Mouse (Mus musculus): ENCODE measurements around the gene 1110057P08Rik. TPM values are rescaled to one million over a fixed set of nuclear protein-coding genes. Genes with fewer than 3 reads are reported as not detected.
"Not testable (repeated sequence)": the region's sequence is repeated elsewhere in the genome, so short reads cannot be mapped to it uniquely, and the experiment has no call there.

1110057P08Rik gene
- total RNA-seq (2014; rRNA removed) (not detected in 2 replicates), polyA plus RNA-seq (2015; fragmentation: Nextera tagmentation; extraction: Ambion mirVana) (not detected in 2 replicates)

GRCm38 (mm10) chr16:89174435-89174834, at the start of gene 1110057P08Rik:
TSS of gene 1110057P08Rik (plus strand) at chr16:89174735.
- no peak for DNase-seq
- H3K4me2 ChIP-seq (ENCODE audit: low read depth) = no peak within 1 kb of the TSS
- H3K9me3 ChIP-seq (ENCODE audit: low read length) = no peaks in the 10 kb centered on the region
- H3K4me1 ChIP-seq (ENCODE audit: insufficient read depth) = no peaks in the 10 kb centered on the region
- TF ChIP-seq CTCF (IDR thresholded peaks at IDR 0.05; ENCODE audit: low read depth) = no peak
- H3K36me3 ChIP-seq (ENCODE audit: insufficient read depth) = no peaks in the 10 kb centered on the region
- H3K27me3 ChIP-seq (ENCODE audit: insufficient read depth, low read length) = no peaks in the 10 kb centered on the region
- H3K4me3 ChIP-seq (ENCODE audit: low read depth, low read length) = no peak within 1 kb of the TSS
- no peak within 1 kb of the TSS for H3K9ac ChIP-seq
- 82% methylated on average over 2 of the region's 2 CpGs for WGBS
- no peak within 1 kb of the TSS for H3K27ac ChIP-seq (ENCODE audit: low read depth, low read length)
- ATAC-seq = no peak

GRCm38 (mm10) chr16:89140551-89140950, 34.0 kb upstream of the 1110057P08Rik start, which contains the start of gene Gm6358:
TSS of gene Gm6358 (plus strand) at chr16:89140851.
- Histone ChIP-seq H3K9me3 (ENCODE audit: low read length) (no peaks in the 10 kb centered on the region), H3K4me1 (ENCODE audit: insufficient read depth) (no peaks in the 10 kb centered on the region), H3K27ac (ENCODE audit: low read depth, low read length) (no peak within 1 kb of the TSS), H3K27me3 (ENCODE audit: insufficient read depth, low read length) (no peaks in the 10 kb centered on the region), H3K9ac (no peak within 1 kb of the TSS), H3K4me2 (ENCODE audit: low read depth) (no peak within 1 kb of the TSS), H3K36me3 (ENCODE audit: insufficient read depth) (no peaks in the 10 kb centered on the region), H3K4me3 (ENCODE audit: low read depth, low read length) (no peak within 1 kb of the TSS)
- TF ChIP-seq CTCF (IDR thresholded peaks at IDR 0.05; ENCODE audit: low read depth) = no peak
- DNase-seq (no peak), ATAC-seq (no peak)
- WGBS = 100% methylated on average over 1 of the region's 1 CpGs

DNA sequence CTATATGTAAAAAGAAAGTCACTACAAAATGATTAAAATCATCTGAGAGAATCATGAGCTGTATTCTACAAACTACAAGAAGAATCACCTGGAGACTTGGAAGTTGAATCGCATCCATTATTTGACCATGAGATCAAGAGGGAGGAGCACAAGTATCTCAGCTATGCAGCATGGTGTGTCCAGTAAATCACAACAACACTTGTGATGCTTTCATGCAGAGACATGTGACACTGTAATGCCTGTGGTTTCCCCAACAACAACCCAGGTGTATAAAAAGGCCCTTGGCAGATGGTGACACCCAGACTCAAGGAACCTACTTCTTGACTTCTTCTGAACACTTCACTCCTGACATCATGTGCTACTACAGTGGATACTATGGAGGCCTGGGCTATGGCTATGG, 23.7 kb upstream of the 1110057P08Rik start, which contains the start of gene Gm10061:
Gene Gm10061 (plus strand): TSS at position 301 of the 400 bp plus-strand sequence.
- H3K36me3 ChIP-seq (ENCODE audit: insufficient read depth) = no peaks in the 10 kb centered on the region
- DNase-seq = no peak
- 0 out of 2 replicates have a peak, but pooled peaks cover 2% of the 10 kb centered on the region for H3K9me3 ChIP-seq (ENCODE audit: low read length)
- no peak for ATAC-seq
- 98% methylated on average over 1 of the region's 1 CpGs for WGBS
- H3K4me3 ChIP-seq (ENCODE audit: low read depth, low read length) = no peak within 1 kb of the TSS
- no peaks in the 10 kb centered on the region for H3K27me3 ChIP-seq (ENCODE audit: insufficient read depth, low read length)
- no peak within 1 kb of the TSS for H3K9ac ChIP-seq
- H3K4me2 ChIP-seq (ENCODE audit: low read depth) = no peak within 1 kb of the TSS
- no peaks in the 10 kb centered on the region for H3K4me1 ChIP-seq (ENCODE audit: insufficient read depth)
- no peak within 1 kb of the TSS for H3K27ac ChIP-seq (ENCODE audit: low read depth, low read length)
- no peak for TF ChIP-seq CTCF (IDR thresholded peaks at IDR 0.05; ENCODE audit: low read depth)

- no peak within 1 kb of the TSS for H3K27ac ChIP-seq (ENCODE audit: low read depth, low read length)
- no peak for TF ChIP-seq CTCF (IDR thresholded peaks at IDR 0.05; ENCODE audit: low read depth)
- no peak within 1 kb of the TSS for H3K4me3 ChIP-seq (ENCODE audit: low read depth, low read length)
- no peaks in the 10 kb centered on the region for H3K9me3 ChIP-seq (ENCODE audit: low read length)
- no peaks in the 10 kb centered on the region for H3K27me3 ChIP-seq (ENCODE audit: insufficient read depth, low read length)
- H3K36me3 ChIP-seq (ENCODE audit: insufficient read depth) = no peaks in the 10 kb centered on the region
- no peak for ATAC-seq
- no peak within 1 kb of the TSS for H3K4me2 ChIP-seq (ENCODE audit: low read depth)
- 93% methylated on average over 4 of the region's 4 CpGs for WGBS
- no peak for DNase-seq
- no peak within 1 kb of the TSS for H3K9ac ChIP-seq
- no peaks in the 10 kb centered on the region for H3K4me1 ChIP-seq (ENCODE audit: insufficient read depth)
Measured at GRCm38 (mm10) chr16:89157652-89158051, 16.9 kb upstream of the 1110057P08Rik start, which contains the start of gene Gm9789. TSS of gene Gm9789 (plus strand) at chr16:89157952.

DNA sequence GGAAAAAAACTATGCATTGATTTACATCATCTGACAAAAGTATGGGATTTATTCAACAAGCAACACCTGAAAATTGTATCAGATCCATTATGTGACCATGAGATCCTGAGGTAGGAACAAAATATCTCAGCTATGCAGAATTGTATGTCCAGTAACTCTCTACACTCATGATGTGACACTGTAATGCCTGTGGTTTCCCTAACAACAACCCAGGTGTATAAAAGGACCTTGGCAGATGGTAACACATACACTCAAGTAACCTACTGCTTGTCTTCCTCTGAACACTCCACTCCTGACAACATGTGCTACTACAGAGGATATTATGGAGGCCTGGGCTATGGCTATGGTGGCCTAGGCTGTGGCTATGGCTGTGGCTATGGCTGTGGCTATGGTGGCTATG, 5.3 kb upstream of the 1110057P08Rik start, which contains the start of gene Gm7735:
Gene Gm7735 (plus strand): TSS at position 301 of the 400 bp plus-strand sequence.
- not testable (repeated sequence) for H3K4me3 ChIP-seq (ENCODE audit: low read depth, low read length); H3K27ac ChIP-seq (ENCODE audit: low read depth, low read length); ATAC-seq

GRCm38 (mm10) chr16:89188621-89189020, 14.1 kb downstream of the 1110057P08Rik start:
- Histone ChIP-seq H3K27ac (ENCODE audit: low read depth, low read length) (no peak overlapping the region), H3K4me3 (ENCODE audit: low read depth, low read length) (no peak overlapping the region), H3K9me3 (ENCODE audit: low read length) (no peaks in the 10 kb centered on the region), H3K27me3 (ENCODE audit: insufficient read depth, low read length) (no peaks in the 10 kb centered on the region), H3K4me1 (ENCODE audit: insufficient read depth) (no peaks in the 10 kb centered on the region), H3K36me3 (ENCODE audit: insufficient read depth) (no peaks in the 10 kb centered on the region), H3K4me2 (ENCODE audit: low read depth) (no peak overlapping the region), H3K9ac (no peak overlapping the region)
- WGBS = 88% methylated on average over 4 of the region's 4 CpGs
- TF ChIP-seq CTCF (IDR thresholded peaks at IDR 0.05; ENCODE audit: low read depth) = no peak
- no peak for DNase-seq
- no peak for ATAC-seq

More for the DNA sequence above, 5.3 kb upstream of the 1110057P08Rik start, which contains the start of gene Gm7735:
- H3K4me1 ChIP-seq (ENCODE audit: insufficient read depth); H3K4me2 ChIP-seq (ENCODE audit: low read depth); H3K27me3 ChIP-seq (ENCODE audit: insufficient read depth, low read length); DNase-seq; H3K9ac ChIP-seq; H3K9me3 ChIP-seq (ENCODE audit: low read length); H3K36me3 ChIP-seq (ENCODE audit: insufficient read depth): not testable (repeated sequence)

DNA sequence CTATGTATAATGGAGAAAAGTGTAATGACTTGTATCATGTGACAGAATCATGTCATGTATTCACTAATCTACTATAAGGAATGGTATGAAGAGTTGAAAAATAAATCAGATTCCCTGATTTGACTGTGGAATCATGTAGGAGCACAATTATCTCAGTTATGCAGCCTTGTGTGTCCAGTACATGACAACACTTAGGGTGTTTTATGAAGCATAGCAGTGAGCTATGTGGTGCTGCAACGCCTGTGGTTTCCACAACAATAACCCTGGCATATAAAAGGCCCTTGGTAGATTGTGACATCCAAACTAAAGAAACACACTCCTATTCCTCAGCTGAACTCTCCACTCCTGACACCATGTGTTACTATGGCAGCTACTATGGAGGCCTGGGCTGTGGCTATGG, 31.0 kb downstream of the 1110057P08Rik start, which contains the start of gene Krtap20-2:
Gene Krtap20-2 (plus strand): TSS at position 301 of the 400 bp plus-strand sequence.
- Histone ChIP-seq H3K4me2 (ENCODE audit: low read depth) (no peak within 1 kb of the TSS), H3K4me3 (ENCODE audit: low read depth, low read length) (no peak within 1 kb of the TSS), H3K9me3 (ENCODE audit: low read length) (no peaks in the 10 kb centered on the region), H3K36me3 (ENCODE audit: insufficient read depth) (no peaks in the 10 kb centered on the region), H3K27ac (ENCODE audit: low read depth, low read length) (no peak within 1 kb of the TSS), H3K27me3 (ENCODE audit: insufficient read depth, low read length) (no peaks in the 10 kb centered on the region), H3K4me1 (ENCODE audit: insufficient read depth) (no peaks in the 10 kb centered on the region), H3K9ac (no peak within 1 kb of the TSS)
- TF ChIP-seq CTCF (IDR thresholded peaks at IDR 0.05; ENCODE audit: low read depth) = no peak
- ATAC-seq (no peak), DNase-seq (no peak)
- WGBS = 70% methylated on average over 1 of the region's 1 CpGs

Other genes starting within 250 kb of the 1110057P08Rik start
- gene Krtap19-9b, start 242.5 kb upstream of the 1110057P08Rik start, total RNA-seq (2014; rRNA removed) = not detected in 2 replicates
- gene Krtap19-9b, start 242.5 kb upstream of the 1110057P08Rik start, polyA plus RNA-seq (2015; fragmentation: Nextera tagmentation; extraction: Ambion mirVana) = not detected in 2 replicates
- not detected in 2 replicates for gene Krtap16-3, start 211.9 kb upstream of the 1110057P08Rik start, total RNA-seq (2014; rRNA removed)
- not detected in 2 replicates for gene Krtap16-3, start 211.9 kb upstream of the 1110057P08Rik start, polyA plus RNA-seq (2015; fragmentation: Nextera tagmentation; extraction: Ambion mirVana)
- gene Krtap22-2, start 164.0 kb upstream of the 1110057P08Rik start, total RNA-seq (2014; rRNA removed) = not detected in 2 replicates
- not detected in 2 replicates for gene Krtap22-2, start 164.0 kb upstream of the 1110057P08Rik start, polyA plus RNA-seq (2015; fragmentation: Nextera tagmentation; extraction: Ambion mirVana)
- not detected in 2 replicates for gene Gm10229, start 159.5 kb upstream of the 1110057P08Rik start, total RNA-seq (2014; rRNA removed)
- not detected in 2 replicates for gene Gm10229, start 159.5 kb upstream of the 1110057P08Rik start, polyA plus RNA-seq (2015; fragmentation: Nextera tagmentation; extraction: Ambion mirVana)
- not detected in 2 replicates for gene Krtap6-1, start 143.0 kb upstream of the 1110057P08Rik start, total RNA-seq (2014; rRNA removed)
- gene Krtap6-1, start 143.0 kb upstream of the 1110057P08Rik start, polyA plus RNA-seq (2015; fragmentation: Nextera tagmentation; extraction: Ambion mirVana) = not detected in 2 replicates
- not detected in 2 replicates for gene Gm10228, start 133.3 kb upstream of the 1110057P08Rik start, total RNA-seq (2014; rRNA removed)
- gene Gm10228, start 133.3 kb upstream of the 1110057P08Rik start, polyA plus RNA-seq (2015; fragmentation: Nextera tagmentation; extraction: Ambion mirVana) = not detected in 2 replicates
- not detected in 2 replicates for gene Krtap6-5, start 126.9 kb upstream of the 1110057P08Rik start, total RNA-seq (2014; rRNA removed)
- not detected in 2 replicates for gene Krtap6-5, start 126.9 kb upstream of the 1110057P08Rik start, polyA plus RNA-seq (2015; fragmentation: Nextera tagmentation; extraction: Ambion mirVana)
- not detected in 2 replicates for gene 1110025L11Rik, start 110.7 kb upstream of the 1110057P08Rik start, total RNA-seq (2014; rRNA removed)
- gene 1110025L11Rik, start 110.7 kb upstream of the 1110057P08Rik start, polyA plus RNA-seq (2015; fragmentation: Nextera tagmentation; extraction: Ambion mirVana) = not detected in 2 replicates
- not detected in 2 replicates for gene Krtap6-3, start 90.7 kb upstream of the 1110057P08Rik start, total RNA-seq (2014; rRNA removed)
- gene Krtap6-3, start 90.7 kb upstream of the 1110057P08Rik start, polyA plus RNA-seq (2015; fragmentation: Nextera tagmentation; extraction: Ambion mirVana) = not detected in 2 replicates
- not detected in 2 replicates for gene Gm6358, start 33.9 kb upstream of the 1110057P08Rik start, total RNA-seq (2014; rRNA removed)
- gene Gm6358, start 33.9 kb upstream of the 1110057P08Rik start, polyA plus RNA-seq (2015; fragmentation: Nextera tagmentation; extraction: Ambion mirVana) = not detected in 2 replicates
- gene Gm10061, start 23.6 kb upstream of the 1110057P08Rik start, total RNA-seq (2014; rRNA removed) = not detected in 2 replicates
- not detected in 2 replicates for gene Gm10061, start 23.6 kb upstream of the 1110057P08Rik start, polyA plus RNA-seq (2015; fragmentation: Nextera tagmentation; extraction: Ambion mirVana)
- not detected in 2 replicates for gene Gm9789, start 16.8 kb upstream of the 1110057P08Rik start, total RNA-seq (2014; rRNA removed)
- gene Gm9789, start 16.8 kb upstream of the 1110057P08Rik start, polyA plus RNA-seq (2015; fragmentation: Nextera tagmentation; extraction: Ambion mirVana) = not detected in 2 replicates
- not detected in 2 replicates for gene Gm7735, start 5.2 kb upstream of the 1110057P08Rik start, total RNA-seq (2014; rRNA removed)
- gene Gm7735, start 5.2 kb upstream of the 1110057P08Rik start, polyA plus RNA-seq (2015; fragmentation: Nextera tagmentation; extraction: Ambion mirVana) = not detected in 2 replicates
- not detected in 2 replicates for gene Krtap20-2, start 31.1 kb downstream of the 1110057P08Rik start, total RNA-seq (2014; rRNA removed)
- not detected in 2 replicates for gene Krtap20-2, start 31.1 kb downstream of the 1110057P08Rik start, polyA plus RNA-seq (2015; fragmentation: Nextera tagmentation; extraction: Ambion mirVana)
- gene Krtap21-1, start 229.1 kb downstream of the 1110057P08Rik start, total RNA-seq (2014; rRNA removed) = not detected in 2 replicates
- not detected in 2 replicates for gene Krtap21-1, start 229.1 kb downstream of the 1110057P08Rik start, polyA plus RNA-seq (2015; fragmentation: Nextera tagmentation; extraction: Ambion mirVana)
- not detected in 2 replicates for gene Krtap6-2, start 245.4 kb downstream of the 1110057P08Rik start, total RNA-seq (2014; rRNA removed)
- not detected in 2 replicates for gene Krtap6-2, start 245.4 kb downstream of the 1110057P08Rik start, polyA plus RNA-seq (2015; fragmentation: Nextera tagmentation; extraction: Ambion mirVana)